Mouse (Mus musculus) heart, adult 2 months (tissue): ENCODE measurements around the gene Tmem98.

Source experiments
- CTCF ChIP-seq: fragments of 200-600 bp; IDR thresholded peaks from 2 replicates; pipeline ENCODE4 v1.8.1; 2022; ENCODE audit warnings: antibody characterized with exemption, mild to moderate bottlenecking, moderate library complexity
- EP300 ChIP-seq: fragments of 200-500 bp; IDR thresholded peaks from 2 replicates; pipeline ENCODE4 v1.6.1; 2011; ENCODE audit warnings: low read depth, low read length, control low read depth; ENCODE audit not compliant: insufficient read depth

- TF ChIP-seq EP300 (no peak), CTCF (no peak)
Observed at GRCm38 (mm10) chr11:80766472-80767319, 43.3 kb upstream of the Tmem98 start.
